Mouse (Mus musculus) left cerebral cortex, adult 11 months (tissue): ENCODE data around the gene Olfr543.
A peak's percentile ranks its signal among the peaks of the same experiment; 100 is the strongest.
"Not testable (repeated sequence)": the region's sequence is repeated elsewhere in the genome, so short reads cannot be mapped to it uniquely, and the experiment has no call there.

ENCODE experiments used
- DNase-seq: peaks from one replicate; pipeline ENCODE4 v3.0.0; 2022; ENCODE audit warnings: low spot score

The Olfr543 gene

GRCm38 (mm10) chr7:102481579-102481978, at the start of gene Olfr543:
TSS of gene Olfr543 (minus strand) at chr7:102481679.
- DNase-seq, result no peak

- no peak for DNase-seq
Measured at GRCm38 (mm10) chr7:102529052-102529451, 47.6 kb upstream of the Olfr543 start.

- DNase-seq, result no peak
Measured at GRCm38 (mm10) chr7:102517051-102517335, 35.5 kb upstream of the Olfr543 start.

- DNase-seq, result no peak
Measured at GRCm38 (mm10) chr7:102516261-102517050, 35.0 kb upstream of the Olfr543 start.

GRCm38 (mm10) chr7:102514144-102514543, 32.7 kb upstream of the Olfr543 start:
- no peak for DNase-seq

GRCm38 (mm10) chr7:102512814-102513435, 31.4 kb upstream of the Olfr543 start:
- DNase-seq, result peak; percentile 73

GRCm38 (mm10) chr7:102511927-102512326, 30.4 kb upstream of the Olfr543 start:
- no peak for DNase-seq

- DNase-seq, result no peak
Measured at GRCm38 (mm10) chr7:102509726-102510125, 28.2 kb upstream of the Olfr543 start.

- DNase-seq, result no peak
Measured at GRCm38 (mm10) chr7:102508666-102509065, 27.2 kb upstream of the Olfr543 start.

GRCm38 (mm10) chr7:102508066-102508465, 26.6 kb upstream of the Olfr543 start:
- no peak for DNase-seq

GRCm38 (mm10) chr7:102506848-102507247, 25.4 kb upstream of the Olfr543 start:
- peak; percentile 65 for DNase-seq

GRCm38 (mm10) chr7:102501986-102502385, 20.5 kb upstream of the Olfr543 start:
- DNase-seq, result no peak

GRCm38 (mm10) chr7:102499473-102499872, 18.0 kb upstream of the Olfr543 start, which contains the start of gene Olfr545:
TSS of gene Olfr545 (minus strand) at chr7:102499573.
- DNase-seq, result no peak

- not testable (repeated sequence) for DNase-seq
Measured at GRCm38 (mm10) chr7:102494416-102494815, 12.9 kb upstream of the Olfr543 start.

- no peak for DNase-seq
Measured at GRCm38 (mm10) chr7:102488161-102488560, 6.7 kb upstream of the Olfr543 start, which contains the start of gene Olfr544. TSS of gene Olfr544 (minus strand) at chr7:102488313.

- no peak for DNase-seq
Measured at GRCm38 (mm10) chr7:102486105-102486504, 4.6 kb upstream of the Olfr543 start.

- DNase-seq, result not testable (repeated sequence)
Measured at GRCm38 (mm10) chr7:102484766-102485165, 3.3 kb upstream of the Olfr543 start.

GRCm38 (mm10) chr7:102483665-102484064, 2.2 kb upstream of the Olfr543 start:
- DNase-seq, result no peak

GRCm38 (mm10) chr7:102480821-102481220, 658 bp downstream of the Olfr543 start:
- no peak for DNase-seq

- DNase-seq, result no peak
Measured at GRCm38 (mm10) chr7:102479368-102480078, 2.0 kb downstream of the Olfr543 start.

GRCm38 (mm10) chr7:102478926-102479325, 2.6 kb downstream of the Olfr543 start:
- no peak for DNase-seq

- DNase-seq, result no peak
Measured at GRCm38 (mm10) chr7:102478425-102478824, 3.1 kb downstream of the Olfr543 start.

GRCm38 (mm10) chr7:102477377-102477776, 4.1 kb downstream of the Olfr543 start:
- no peak for DNase-seq
